Mouse (Mus musculus) limb, embryonic 12.5 days (tissue): ENCODE results near the gene Mthfsl. TPM values are rescaled to one million over a fixed set of nuclear protein-coding genes. Genes with fewer than 3 reads are reported as not detected.
"Not testable (repeated sequence)": the region's sequence is repeated elsewhere in the genome, so short reads cannot be mapped to it uniquely, and the experiment has no call there.

Experiments used
- ATAC-seq: fragments of 200-750 bp; cut with Nextera tagmentation; 2 replicates; pipeline ENCODE4 v1.8.0; 2017; ENCODE audit warnings: low read depth, moderate TSS enrichment; ENCODE audit not compliant: insufficient number of reproducible peaks, insufficient read depth, low FRiP score, low TSS enrichment
- H3K27ac ChIP-seq: fragments of 300-500 bp; sonication (generic); 2 replicates; pipeline ENCODE4 v1.5.1; 2016; ENCODE audit warnings: mild to moderate bottlenecking, moderate library complexity
- H3K27me3 ChIP-seq: fragments of 300-500 bp; sonication (generic); 2 replicates; pipeline ENCODE4 v1.6.1; 2016; ENCODE audit warnings: mild to moderate bottlenecking, moderate library complexity
- H3K36me3 ChIP-seq: fragments of 300-500 bp; sonication (generic); 2 replicates; pipeline ENCODE4 v1.6.1; 2016; ENCODE audit warnings: mild to moderate bottlenecking, moderate library complexity
- H3K4me1 ChIP-seq: fragments of 300-500 bp; sonication (generic); replicated peaks from 2 replicates; pipeline ENCODE4 v1.6.1; 2016
- H3K4me2 ChIP-seq: fragments of 300-500 bp; sonication (generic); 2 replicates; pipeline ENCODE4 v1.6.1; 2016; ENCODE audit warnings: mild to moderate bottlenecking, moderate library complexity
- H3K4me3 ChIP-seq: fragments of 300-500 bp; sonication (generic); replicated peaks from 2 replicates; pipeline ENCODE4 v1.5.1; 2016; ENCODE audit warnings: mild to moderate bottlenecking
- H3K9ac ChIP-seq: fragments of 300-500 bp; sonication (generic); replicated peaks from 2 replicates; pipeline ENCODE4 v1.6.1; 2016; ENCODE audit warnings: mild to moderate bottlenecking, moderate library complexity
- H3K9me3 ChIP-seq: fragments of 300-500 bp; sonication (generic); 2 replicates; pipeline ENCODE4 v1.6.1; 2016; ENCODE audit warnings: mild to moderate bottlenecking, moderate library complexity
- WGBS: fragments of 180-500 bp; shearing (Covaris S2); methylation state at CpG from one replicate; pipeline ENCODE4 v1.1.7; 2016; 5-methylcytosine and 5-hydroxymethylcytosine counted together
- polyA plus RNA-seq: library from polyadenylated mRNA; unstranded; fragments of >200 nt; fragmentation: Nextera tagmentation; extraction: Ambion mirVana; gene quantifications from 2 replicates; pipeline ENCODE4 v1.2.1, GENCODE M21; 2016

Gene Mthfsl
- polyA plus RNA-seq, 1 experiment from 2014 or later: 42.9 TPM

DNA sequence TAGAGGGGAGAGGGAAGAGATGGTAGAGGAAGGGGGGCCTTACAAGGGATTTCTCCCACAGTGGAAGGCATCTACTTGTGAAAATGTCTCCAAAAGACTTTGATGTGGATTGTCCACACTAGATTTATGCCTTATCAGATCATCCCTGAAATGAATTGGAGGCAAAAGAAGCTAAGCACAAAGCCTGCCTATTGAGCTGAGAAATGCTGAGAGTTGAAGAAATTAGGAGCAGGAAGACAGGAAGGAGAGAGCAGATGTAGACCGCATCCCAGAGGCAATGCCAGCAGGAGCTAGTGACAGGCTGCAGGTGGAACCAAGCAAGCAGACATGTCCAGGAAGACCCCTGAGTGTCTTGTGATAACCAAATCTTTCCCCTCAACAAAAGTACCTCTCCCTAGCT is 33.4 kb downstream of the Mthfsl start:
- not testable (repeated sequence) for H3K9ac ChIP-seq, H3K4me1 ChIP-seq, H3K36me3 ChIP-seq, H3K4me2 ChIP-seq, H3K9me3 ChIP-seq, H3K4me3 ChIP-seq, ATAC-seq, H3K27me3 ChIP-seq, H3K27ac ChIP-seq
- WGBS: 100% methylated on average over 1 of the region's 1 CpGs

DNA sequence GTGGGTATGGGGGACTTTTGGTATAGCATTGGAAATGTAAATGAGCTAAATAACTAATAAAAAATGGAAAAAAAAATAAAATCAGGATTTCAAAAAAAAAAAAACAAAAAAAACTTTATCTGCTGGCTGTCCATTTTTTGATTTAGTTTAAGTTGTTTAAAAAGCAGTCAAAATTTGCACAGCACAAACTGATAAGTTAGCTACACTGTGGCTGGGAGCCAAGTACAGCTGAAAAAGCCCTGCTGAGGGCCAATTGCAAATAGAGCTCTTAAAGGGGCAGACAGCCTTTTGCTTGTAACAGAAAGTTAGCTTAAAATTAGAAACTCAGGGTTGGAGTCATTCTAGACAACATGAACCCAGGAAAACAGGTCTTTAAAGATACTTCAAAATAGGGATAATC is 61.8 kb downstream of the Mthfsl start:
- not testable (repeated sequence) for H3K9ac ChIP-seq, H3K4me3 ChIP-seq, H3K4me1 ChIP-seq, H3K27me3 ChIP-seq, H3K9me3 ChIP-seq, H3K4me2 ChIP-seq, H3K27ac ChIP-seq, H3K36me3 ChIP-seq, ATAC-seq

DNA sequence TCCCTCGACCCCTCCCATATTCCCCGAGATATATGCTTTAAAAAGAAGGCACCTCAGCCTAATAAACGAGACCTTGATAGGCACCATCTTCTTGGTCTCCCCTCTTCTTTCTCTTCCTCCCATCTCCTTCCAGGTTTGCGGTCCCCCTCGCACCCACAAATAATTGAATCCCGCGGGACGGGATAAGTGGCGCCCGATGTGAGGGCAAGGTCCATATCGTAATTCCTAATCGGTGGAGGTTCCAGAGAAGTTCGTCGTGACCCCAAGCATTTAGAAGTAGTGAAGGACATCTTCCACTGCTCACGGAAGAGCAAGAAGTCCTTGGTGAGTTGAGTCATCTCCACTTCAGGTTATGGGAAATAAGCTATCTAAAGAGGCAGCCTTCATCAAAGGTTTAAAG is 69.4 kb downstream of the Mthfsl start:
- H3K9me3 ChIP-seq, H3K27ac ChIP-seq, ATAC-seq, H3K27me3 ChIP-seq, H3K4me3 ChIP-seq, H3K4me1 ChIP-seq, H3K9ac ChIP-seq, H3K4me2 ChIP-seq, H3K36me3 ChIP-seq: not testable (repeated sequence)
- 95% methylated on average over 12 of the region's 15 CpGs for WGBS

Other genes starting within 250 kb of the Mthfsl start
- gene Syncrip, start 237.7 kb downstream of the Mthfsl start, polyA plus RNA-seq: 124 and 132 TPM in 2 replicates
- 12.7 and 14.3 TPM in 2 replicates for gene Zfp949, start 172.3 kb downstream of the Mthfsl start, polyA plus RNA-seq
- 0.20 TPM in 1 of 2 replicates, not detected in the other for gene Trim43a, start 139.4 kb downstream of the Mthfsl start, polyA plus RNA-seq
- gene Bcl2a1d, start 11.6 kb upstream of the Mthfsl start, polyA plus RNA-seq: 0.28 and 0.44 TPM in 2 replicates
- gene Trim43c, start 118.9 kb upstream of the Mthfsl start, polyA plus RNA-seq: 0.20 TPM in 1 of 2 replicates, not detected in the other
- gene Bcl2a1a, start 236.6 kb upstream of the Mthfsl start, polyA plus RNA-seq: not detected in 2 replicates